In the genomic region with DNA sequence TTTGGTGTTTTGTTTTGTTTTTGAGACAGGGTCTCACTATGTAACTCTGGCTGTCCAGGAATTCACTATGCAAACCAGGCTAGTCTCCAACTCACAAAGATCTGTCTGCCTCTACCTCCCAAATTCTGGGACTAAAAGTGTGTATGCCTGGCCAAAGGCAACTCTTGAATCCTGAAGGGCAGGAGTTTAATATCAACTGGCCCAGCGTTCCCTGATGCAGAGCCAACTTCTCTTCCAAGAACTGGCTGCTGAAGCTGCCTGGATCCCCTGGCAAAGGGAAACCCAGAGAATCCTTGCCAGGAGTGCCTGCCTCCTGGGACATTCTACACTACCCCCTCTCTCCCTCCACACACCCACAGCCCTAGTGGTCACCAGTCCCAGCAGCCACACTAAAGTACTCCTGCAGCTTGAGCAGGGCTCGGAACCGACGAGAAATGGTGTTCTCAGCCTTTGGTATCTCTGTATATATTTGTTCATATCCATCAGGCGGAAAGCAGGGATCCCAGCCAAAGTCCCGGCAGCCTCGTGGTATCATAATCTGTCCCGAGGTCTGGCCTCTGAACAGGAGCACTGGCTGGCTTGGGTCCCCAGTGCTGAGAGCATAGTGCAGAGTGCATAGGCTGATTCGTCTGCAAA, we compare ENCODE assay signal across 9 mouse cellular contexts. TPM values are rescaled to one million over a fixed set of nuclear protein-coding genes. Genes with fewer than 3 reads are reported as not detected.
A peak's percentile ranks its signal among the peaks of the same experiment; 100 is the strongest.
DNase-seq lines count a peak whose midpoint lies in the region; ATAC-seq lines count a peak whose summit lies in the region.
"Had no signal": no experiment of that assay in that cellular context is flagged by ENCODE, and none has a peak within 500 bp of the region (broad histone marks: within the 10 kb centered on the region; RNA-seq: fewer than 3 reads in every experiment).

No protein-coding gene starts in this region.

- no peak overlapping the region for H3K4me3 ChIP-seq in forebrain, embryonic 14.5 days (ENCODE audit: low read depth, low read length)
- H3K4me3 ChIP-seq in forebrain, embryonic 12.5 days (replicated peaks): no peak overlapping the region
- peak overlapping the region; percentile 32 for H3K4me3 ChIP-seq in heart, embryonic 16.5 days (ENCODE audit: low read length)
- H3K4me3 ChIP-seq in limb, embryonic 15.5 days: no peak overlapping the region
- H3K4me3 ChIP-seq: left cerebral cortex, adult 2 months had no signal

- no peaks in the 10 kb centered on the region for H3K36me3 ChIP-seq in forebrain, embryonic 14.5 days (ENCODE audit: control insufficient read depth, insufficient read depth, low read length)
- H3K36me3 ChIP-seq in forebrain, embryonic 12.5 days (replicated peaks): no peaks in the 10 kb centered on the region
- H3K36me3 ChIP-seq in heart, embryonic 16.5 days (ENCODE audit: control insufficient read depth, insufficient read depth): no peaks in the 10 kb centered on the region
- H3K36me3 ChIP-seq in limb, embryonic 15.5 days: peaks cover 3% of the 10 kb centered on the region

- no peaks in the 10 kb centered on the region for H3K27me3 ChIP-seq in forebrain, embryonic 14.5 days (replicated peaks; ENCODE audit: control insufficient read depth, insufficient read depth, low read length)
- H3K27me3 ChIP-seq in forebrain, embryonic 12.5 days: no peaks in the 10 kb centered on the region
- no peaks in the 10 kb centered on the region for H3K27me3 ChIP-seq in heart, embryonic 16.5 days (ENCODE audit: control insufficient read depth, insufficient read depth, low read length)
- H3K27me3 ChIP-seq in limb, embryonic 15.5 days: no peaks in the 10 kb centered on the region

- H3K27ac ChIP-seq in forebrain, embryonic 14.5 days (ENCODE audit: low read depth, low read length): no peak overlapping the region
- no peak overlapping the region for H3K27ac ChIP-seq in forebrain, embryonic 12.5 days
- H3K27ac ChIP-seq in heart, embryonic 16.5 days (ENCODE audit: low read length): peak overlapping the region; percentile 91
- peak overlapping the region; percentile 50; the same call in 1 of the 2 replicates for H3K27ac ChIP-seq in limb, embryonic 15.5 days
- H3K27ac ChIP-seq: left cerebral cortex, adult 2 months had no signal

- H3K9me3 ChIP-seq in forebrain, embryonic 14.5 days (replicated peaks; ENCODE audit: control insufficient read depth, low read length): 0 out of 2 replicates have a peak, but pooled peaks cover 2% of the 10 kb centered on the region
- 0 out of 2 replicates have a peak, but pooled peaks cover 4% of the 10 kb centered on the region for H3K9me3 ChIP-seq in forebrain, embryonic 12.5 days
- H3K9me3 ChIP-seq in heart, embryonic 16.5 days (replicated peaks; ENCODE audit: control insufficient read depth, low read length): peaks cover 3% of the 10 kb centered on the region; the same call in 1 of the 2 replicates
- no peaks in the 10 kb centered on the region for H3K9me3 ChIP-seq in limb, embryonic 15.5 days

- no peak overlapping the region for H3K4me2 ChIP-seq in forebrain, embryonic 14.5 days (ENCODE audit: low read length)
- no peak overlapping the region for H3K4me2 ChIP-seq in forebrain, embryonic 12.5 days
- peak overlapping the region; percentile 52 for H3K4me2 ChIP-seq in heart, embryonic 16.5 days (ENCODE audit: low read depth, low read length)
- H3K4me2 ChIP-seq in limb, embryonic 15.5 days: 0 out of 2 replicates have a peak overlapping the region, but pooled peaks have one; percentile 10

- DNase-seq in forebrain, embryonic 14.5 days (ENCODE audit: low spot score): peak; percentile 56
- peak; percentile 12 to 43 for DNase-seq in urinary bladder, adult 18-20 months (ENCODE audit: low spot score in 2 of 2)
- DNase-seq in urinary bladder, postnatal 10 days (ENCODE audit: low spot score): no peak
- DNase-seq in urinary bladder, adult 2 months (ENCODE audit: low spot score): peak; percentile 30
- no peak for DNase-seq in spleen, postnatal 10 days (ENCODE audit: low spot score in 2 of 2)

- H3K4me1 ChIP-seq in forebrain, embryonic 14.5 days (ENCODE audit: control insufficient read depth, insufficient read depth, low read length): no peaks in the 10 kb centered on the region
- no peaks in the 10 kb centered on the region for H3K4me1 ChIP-seq in forebrain, embryonic 12.5 days
- H3K4me1 ChIP-seq in heart, embryonic 16.5 days (ENCODE audit: control insufficient read depth, insufficient read depth, low read length): peaks cover 4% of the 10 kb centered on the region
- 0 out of 2 replicates have a peak, but pooled peaks cover 4% of the 10 kb centered on the region for H3K4me1 ChIP-seq in limb, embryonic 15.5 days

- ATAC-seq in forebrain, embryonic 14.5 days: peak; percentile 32; the same call in 1 of the 2 replicates
- ATAC-seq in forebrain, embryonic 12.5 days (ENCODE audit: low FRiP score): no peak
- ATAC-seq in heart, embryonic 16.5 days (replicated peaks; ENCODE audit: extremely low read depth, insufficient read depth, low FRiP score): peak; percentile 88
- ATAC-seq in limb, embryonic 15.5 days (ENCODE audit: insufficient number of reproducible peaks, low FRiP score, low TSS enrichment, low read depth): peak; percentile 69; the same call in 1 of the 2 replicates

- whole genome bisulfite sequencing in forebrain, embryonic 14.5 days: 69% methylated on average over 9 of the region's 9 CpGs
- WGBS in forebrain, embryonic 12.5 days: 94% methylated on average over 9 of the region's 9 CpGs
- 34% methylated on average over 9 of the region's 9 CpGs for WGBS in heart, embryonic 16.5 days
- WGBS in limb, embryonic 15.5 days: 55% methylated on average over 9 of the region's 9 CpGs

- H3K9ac ChIP-seq in forebrain, embryonic 14.5 days (ENCODE audit: low read length): no peak overlapping the region
- no peak overlapping the region for H3K9ac ChIP-seq in forebrain, embryonic 12.5 days
- H3K9ac ChIP-seq in heart, embryonic 16.5 days (ENCODE audit: low read length): no peak overlapping the region; the same call in 1 of the 2 replicates
- no peak overlapping the region for H3K9ac ChIP-seq in limb, embryonic 15.5 days

RNA-seq across cellular contexts. Expression of gene Pcolce2, which starts 37.8 kb away (rescaled TPM):
- 1.7 and 2.4 TPM in 2 replicates for polyA plus RNA-seq in forebrain, embryonic 14.5 days (2014; fragmentation: Nextera tagmentation; extraction: Ambion mirVana)
- polyA plus RNA-seq in forebrain, embryonic 12.5 days (2016; fragmentation: Nextera tagmentation; extraction: Ambion mirVana): 2.6 and 3.4 TPM in 2 replicates
- polyA plus RNA-seq in heart, embryonic 16.5 days (2015; fragmentation: Nextera tagmentation; extraction: Ambion mirVana): 1.7 and 2.8 TPM in 2 replicates
- 23.7 and 26.5 TPM in 2 replicates for polyA plus RNA-seq in limb, embryonic 15.5 days (2015; fragmentation: Nextera tagmentation; extraction: Ambion mirVana)
- 3.4 and 10.0 TPM in 2 replicates for polyA plus RNA-seq in urinary bladder, adult 2 months (2012; rRNA removed)

Comparison
In these comparisons a context has a peak if more than half of its experiments do, and no peak if none do; other contexts are left out.
1. DNase-seq: peak in forebrain, embryonic 14.5 days (single experiment), urinary bladder, adult 18-20 months (2 of 2) and urinary bladder, adult 2 months (single experiment); none in urinary bladder, postnatal 10 days (single experiment) and spleen, postnatal 10 days (0 of 2).
2. H3K27ac ChIP-seq: peak in heart, embryonic 16.5 days (single experiment) and limb, embryonic 15.5 days (single experiment); none in forebrain, embryonic 14.5 days (single experiment) and forebrain, embryonic 12.5 days (single experiment).
3. H3K4me2 ChIP-seq: peak in heart, embryonic 16.5 days (single experiment) and limb, embryonic 15.5 days (single experiment); none in forebrain, embryonic 14.5 days (single experiment) and forebrain, embryonic 12.5 days (single experiment).